Mouse (Mus musculus) kidney, embryonic 14.5 days (tissue): ENCODE data around the gene BC034090. TPM values are rescaled to one million over a fixed set of nuclear protein-coding genes. Genes with fewer than 3 reads are reported as not detected.

ENCODE experiments used
- ATAC-seq: fragments of 200-750 bp; cut with Nextera tagmentation; 2 replicates; pipeline ENCODE4 v1.8.0; 2017; ENCODE audit warnings: moderate number of reproducible peaks, mild to moderate bottlenecking, moderate TSS enrichment, moderate library complexity; ENCODE audit not compliant: low FRiP score, low TSS enrichment
- H3K27ac ChIP-seq: fragments of 300-500 bp; sonication (generic); 2 replicates; pipeline ENCODE4 v1.5.1; 2014; ENCODE audit warnings: low read depth, mild to moderate bottlenecking, low read length, moderate library complexity, mixed read lengths
- H3K27me3 ChIP-seq: fragments of 300-500 bp; sonication (generic); 2 replicates; pipeline ENCODE4 v1.6.1; 2014; ENCODE audit warnings: mild to moderate bottlenecking, low read length; ENCODE audit not compliant: control insufficient read depth, insufficient read depth
- H3K36me3 ChIP-seq: fragments of 300-500 bp; sonication (generic); 2 replicates; pipeline ENCODE4 v1.6.1; 2014; ENCODE audit warnings: low read length, mixed read lengths; ENCODE audit not compliant: control insufficient read depth, insufficient read depth
- H3K4me1 ChIP-seq: fragments of 300-500 bp; sonication (generic); 2 replicates; pipeline ENCODE4 v1.6.1; 2014; ENCODE audit warnings: low read length, mixed read lengths; ENCODE audit not compliant: control insufficient read depth, insufficient read depth
- H3K4me2 ChIP-seq: fragments of 300-500 bp; sonication (generic); replicated peaks from 2 replicates; pipeline ENCODE4 v1.6.1; 2014; ENCODE audit warnings: low read depth, mild to moderate bottlenecking, low read length
- H3K4me3 ChIP-seq: fragments of 300-500 bp; sonication (generic); 2 replicates; pipeline ENCODE4 v1.5.1; 2014; ENCODE audit warnings: mild to moderate bottlenecking, low read length
- H3K9ac ChIP-seq: fragments of 300-500 bp; sonication (generic); 2 replicates; pipeline ENCODE4 v1.6.1; 2014; ENCODE audit warnings: low read depth, mild to moderate bottlenecking, low read length, moderate library complexity
- H3K9me3 ChIP-seq: fragments of 300-500 bp; sonication (generic); 2 replicates; pipeline ENCODE4 v1.6.1; 2016; ENCODE audit warnings: low read length; ENCODE audit not compliant: control insufficient read depth
- WGBS: fragments of 180-500 bp; shearing (Covaris S2); extraction: QIAGEN DNeasy Blood & Tissue Kit; methylation state at CpG from one replicate; pipeline ENCODE4 v1.1.7; 2014; 5-methylcytosine and 5-hydroxymethylcytosine counted together
- polyA plus RNA-seq: library from polyadenylated mRNA; unstranded; fragments of >200 nt; fragmentation: Nextera tagmentation; extraction: Ambion mirVana; gene quantifications from 2 replicates; pipeline ENCODE4 v1.2.1, GENCODE M21; 2014

The BC034090 gene
- polyA plus RNA-seq, 1 experiment from 2014 or later, result 4.9 TPM

GRCm38 (mm10) chr1:155199522-155199921, 44.7 kb downstream of the BC034090 start:
- Histone ChIP-seq H3K4me1 (peaks cover 5% of the 10 kb centered on the region; the same call in 1 of the 2 replicates), H3K9ac (no peak overlapping the region), H3K36me3 (peaks cover 68% of the 10 kb centered on the region), H3K4me2 (no peak overlapping the region), H3K27ac (no peak overlapping the region), H3K27me3 (no peaks in the 10 kb centered on the region), H3K4me3 (no peak overlapping the region), H3K9me3 (no peaks in the 10 kb centered on the region)
- WGBS, result 86% methylated on average over 6 of the region's 6 CpGs
- ATAC-seq, result no peak

- no peak overlapping the region for H3K9ac ChIP-seq
- 0 out of 2 replicates have a peak, but pooled peaks cover 6% of the 10 kb centered on the region for H3K4me1 ChIP-seq
- 94% methylated on average over 4 of the region's 4 CpGs for WGBS
- no peak overlapping the region for H3K4me2 ChIP-seq
- H3K4me3 ChIP-seq, result no peak overlapping the region
- H3K9me3 ChIP-seq, result no peaks in the 10 kb centered on the region
- peaks cover 65% of the 10 kb centered on the region for H3K36me3 ChIP-seq
- no peak overlapping the region for H3K27ac ChIP-seq
- no peaks in the 10 kb centered on the region for H3K27me3 ChIP-seq
- ATAC-seq, result no peak
These were observed 47.6 kb downstream of the BC034090 start for GRCm38 (mm10) chr1:155196691-155197090.

DNA sequence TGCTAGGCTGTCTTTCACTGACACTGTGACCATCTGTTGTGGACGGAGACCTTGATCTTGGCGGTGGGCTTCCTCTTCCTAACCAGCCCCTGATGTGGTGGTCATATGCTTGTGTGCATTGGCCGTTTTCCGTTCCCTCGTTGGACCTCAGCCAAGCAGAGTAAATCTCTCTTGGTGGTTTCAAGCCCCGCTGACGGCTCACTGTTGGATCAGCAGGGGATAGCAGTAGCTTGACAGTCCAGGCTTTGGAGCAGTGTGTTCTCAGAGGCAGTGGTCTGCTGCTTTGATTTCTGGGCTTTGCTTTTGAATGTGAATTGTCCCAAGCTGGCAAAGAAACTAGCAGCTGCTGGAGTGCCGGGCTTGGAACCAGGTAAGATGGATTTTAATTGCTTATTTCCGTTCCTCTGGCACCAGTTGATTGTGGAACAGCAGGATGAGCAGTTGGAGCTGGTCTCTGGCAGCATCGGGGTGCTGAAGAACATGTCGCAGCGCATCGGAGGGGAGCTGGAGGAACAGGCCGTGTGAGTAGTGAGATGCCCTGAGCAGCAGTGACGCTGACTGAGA, 51.4 kb downstream of the BC034090 start:
- H3K4me1 ChIP-seq, result 0 out of 2 replicates have a peak, but pooled peaks cover 6% of the 10 kb centered on the region
- no peaks in the 10 kb centered on the region for H3K27me3 ChIP-seq
- no peak overlapping the region for H3K27ac ChIP-seq
- no peaks in the 10 kb centered on the region for H3K9me3 ChIP-seq
- peaks cover 61% of the 10 kb centered on the region for H3K36me3 ChIP-seq
- 0 out of 2 replicates have a peak, but pooled peaks have one; percentile 32 for ATAC-seq
- WGBS, result 73% methylated on average over 15 of the region's 15 CpGs
- H3K9ac ChIP-seq, result no peak overlapping the region
- H3K4me3 ChIP-seq, result no peak overlapping the region
- H3K4me2 ChIP-seq, result no peak overlapping the region

GRCm38 (mm10) chr1:155191671-155192070, 52.6 kb downstream of the BC034090 start:
- 87% methylated on average over 2 of the region's 2 CpGs for WGBS
- no peaks in the 10 kb centered on the region for H3K9me3 ChIP-seq
- no peak overlapping the region for H3K27ac ChIP-seq
- ATAC-seq, result no peak
- H3K4me2 ChIP-seq, result no peak overlapping the region
- H3K27me3 ChIP-seq, result no peaks in the 10 kb centered on the region
- H3K36me3 ChIP-seq, result peaks cover 60% of the 10 kb centered on the region
- H3K4me3 ChIP-seq, result no peak overlapping the region
- H3K9ac ChIP-seq, result no peak overlapping the region
- H3K4me1 ChIP-seq, result 0 out of 2 replicates have a peak, but pooled peaks cover 6% of the 10 kb centered on the region

DNA sequence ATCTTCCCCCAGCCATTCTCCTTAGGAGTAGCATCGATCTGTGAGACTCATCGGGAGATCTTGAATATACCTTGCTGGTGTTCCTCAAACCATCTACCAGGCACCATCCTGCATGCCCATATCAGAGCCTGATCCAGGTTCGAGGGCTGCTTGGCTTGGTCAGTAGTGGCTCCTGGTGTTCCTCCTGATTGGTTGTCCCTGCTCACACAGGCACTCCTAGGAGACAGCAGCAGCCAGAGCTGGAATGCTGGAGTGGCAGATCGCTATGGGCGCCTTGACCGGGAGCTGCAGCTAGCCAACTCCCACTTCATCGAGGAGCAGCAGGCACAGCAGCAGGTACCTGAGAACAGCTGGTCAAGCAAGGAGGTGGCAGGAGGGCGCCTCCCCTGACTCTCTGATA, 53.0 kb downstream of the BC034090 start:
- 90% methylated on average over 8 of the region's 8 CpGs for WGBS

DNA sequence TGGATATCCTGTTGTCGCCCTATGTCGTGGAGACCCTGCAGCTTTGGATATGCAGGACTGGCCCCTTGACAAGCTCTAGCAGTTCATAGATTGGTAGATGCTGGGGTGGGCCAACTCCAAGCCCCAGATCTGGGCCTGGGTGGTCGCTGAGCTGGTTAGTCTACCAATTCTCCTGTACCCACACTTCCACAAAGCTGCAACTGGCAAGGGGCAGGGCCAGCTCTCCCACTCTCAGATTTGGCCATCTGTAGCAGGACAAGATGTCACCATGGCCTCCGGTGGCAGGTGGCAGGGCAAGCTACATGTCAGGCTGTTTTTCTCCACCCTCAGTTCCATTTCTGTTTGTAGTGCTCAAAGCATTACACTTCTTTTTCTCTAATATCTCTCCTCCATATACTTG, 55.6 kb downstream of the BC034090 start:
- Histone ChIP-seq H3K36me3 (peaks cover 41% of the 10 kb centered on the region), H3K4me2 (no peak overlapping the region), H3K27me3 (no peaks in the 10 kb centered on the region), H3K4me3 (no peak overlapping the region), H3K9ac (no peak overlapping the region), H3K4me1 (0 out of 2 replicates have a peak, but pooled peaks cover 6% of the 10 kb centered on the region), H3K9me3 (no peaks in the 10 kb centered on the region), H3K27ac (no peak overlapping the region)
- ATAC-seq, result no peak
- WGBS, result 98% methylated on average over 4 of the region's 4 CpGs

More for the DNA sequence above, 53.0 kb downstream of the BC034090 start:
- Histone ChIP-seq H3K27me3 (no peaks in the 10 kb centered on the region), H3K4me1 (0 out of 2 replicates have a peak, but pooled peaks cover 6% of the 10 kb centered on the region), H3K36me3 (peaks cover 58% of the 10 kb centered on the region), H3K27ac (no peak overlapping the region), H3K4me3 (no peak overlapping the region), H3K4me2 (no peak overlapping the region), H3K9ac (no peak overlapping the region), H3K9me3 (no peaks in the 10 kb centered on the region)
- ATAC-seq, result no peak

- H3K4me1 ChIP-seq, result no peaks in the 10 kb centered on the region
- no peak overlapping the region for H3K27ac ChIP-seq
- H3K27me3 ChIP-seq, result no peaks in the 10 kb centered on the region
- peaks cover 17% of the 10 kb centered on the region for H3K36me3 ChIP-seq
- no peak for ATAC-seq
- 77% methylated on average over 3 of the region's 3 CpGs for WGBS
- no peak overlapping the region for H3K4me2 ChIP-seq
- H3K4me3 ChIP-seq, result no peak overlapping the region
- no peaks in the 10 kb centered on the region for H3K9me3 ChIP-seq
- H3K9ac ChIP-seq, result no peak overlapping the region
These were observed 60.1 kb downstream of the BC034090 start for GRCm38 (mm10) chr1:155184191-155184590.

DNA sequence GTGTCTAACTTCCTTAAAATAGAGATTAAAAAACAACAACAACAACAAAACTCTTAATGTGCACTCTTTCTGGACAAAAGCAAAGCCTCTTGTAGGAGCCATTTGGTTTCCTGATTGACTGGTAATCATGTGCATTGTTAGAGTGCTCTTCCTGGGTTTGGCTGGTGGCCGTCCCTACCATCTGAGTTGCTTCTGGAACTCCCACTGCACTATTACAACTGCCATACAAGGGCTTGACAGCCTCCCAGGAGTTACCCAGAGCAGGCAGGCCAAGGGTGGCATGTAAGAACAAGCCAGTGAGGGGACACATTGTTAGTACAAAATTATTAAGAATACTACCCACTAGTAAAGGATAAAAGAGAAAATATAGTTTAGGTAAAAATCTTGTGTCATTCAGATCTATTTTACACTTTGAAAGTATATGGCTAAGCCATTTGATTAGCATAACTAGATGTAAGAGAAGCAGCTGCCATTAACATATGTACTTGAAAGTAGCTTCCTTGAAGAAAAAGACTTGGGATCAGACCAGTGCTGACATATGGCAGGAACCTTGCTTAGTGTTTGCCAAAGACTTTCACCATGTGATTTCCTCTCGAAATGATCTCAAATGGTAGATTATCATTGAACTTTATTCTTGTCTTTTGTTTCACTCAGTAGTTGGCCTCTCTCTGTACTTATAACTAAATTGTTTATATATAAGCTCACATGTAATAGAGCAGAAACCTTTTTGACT, 65.9 kb downstream of the BC034090 start:
- peaks cover 25% of the 10 kb centered on the region for H3K36me3 ChIP-seq
- no peaks in the 10 kb centered on the region for H3K4me1 ChIP-seq
- no peak overlapping the region for H3K9ac ChIP-seq
- no peak for ATAC-seq
- 82% methylated on average over 2 of the region's 2 CpGs for WGBS
- H3K27me3 ChIP-seq, result no peaks in the 10 kb centered on the region
- H3K4me2 ChIP-seq, result no peak overlapping the region
- no peak overlapping the region for H3K27ac ChIP-seq
- no peak overlapping the region for H3K4me3 ChIP-seq
- no peaks in the 10 kb centered on the region for H3K9me3 ChIP-seq

DNA sequence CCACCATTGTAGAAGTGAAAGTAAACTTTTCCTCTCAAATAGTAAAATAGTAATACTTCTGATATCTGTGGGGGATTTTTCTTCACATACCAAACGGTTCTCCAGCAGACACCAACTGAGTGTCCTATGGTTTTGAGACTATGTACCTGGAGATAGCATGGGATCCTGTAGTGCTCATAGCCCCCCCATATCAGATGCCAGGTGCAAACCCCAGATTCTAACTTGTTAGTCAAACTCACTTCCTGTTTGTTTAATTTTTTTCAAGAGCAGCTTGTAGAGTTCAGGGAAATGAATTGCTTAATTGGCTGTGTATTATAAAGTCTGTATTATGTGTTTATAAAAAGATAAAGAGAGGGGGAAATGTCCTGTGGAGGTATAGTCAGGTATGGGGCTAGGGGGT, 69.8 kb downstream of the BC034090 start:
- no peaks in the 10 kb centered on the region for H3K27me3 ChIP-seq
- no peak overlapping the region for H3K4me3 ChIP-seq
- peaks cover 25% of the 10 kb centered on the region for H3K36me3 ChIP-seq
- H3K9me3 ChIP-seq, result no peaks in the 10 kb centered on the region
- no peaks in the 10 kb centered on the region for H3K4me1 ChIP-seq
- no peak for ATAC-seq
- no peak overlapping the region for H3K27ac ChIP-seq
- 83% methylated on average over 1 of the region's 1 CpGs for WGBS
- H3K9ac ChIP-seq, result no peak overlapping the region
- no peak overlapping the region for H3K4me2 ChIP-seq
